Mouse (Mus musculus) limb, embryonic 11.5 days (tissue): ENCODE results near the gene Endov. TPM values are rescaled to one million over a fixed set of nuclear protein-coding genes. Genes with fewer than 3 reads are reported as not detected.
A peak's percentile ranks its signal among the peaks of the same experiment; 100 is the strongest.

ENCODE experiments used
- ATAC-seq: fragments of 200-750 bp; cut with Nextera tagmentation; 2 replicates; pipeline ENCODE4 v1.8.0; 2017; ENCODE audit warnings: low read depth; ENCODE audit not compliant: insufficient number of reproducible peaks, low FRiP score, low TSS enrichment
- DNase-seq: peaks from one replicate; pipeline ENCODE4 v3.0.0-alpha.2; 2015; ENCODE audit warnings: low spot score
- H3K27ac ChIP-seq: fragments of 300-500 bp; sonication (generic); replicated peaks from 2 replicates; pipeline ENCODE4 v1.5.1; 2014; ENCODE audit warnings: low read depth, mild to moderate bottlenecking, low read length
- H3K27me3 ChIP-seq: fragments of 300-500 bp; sonication (generic); 2 replicates; pipeline ENCODE4 v1.6.1; 2014; ENCODE audit warnings: mild to moderate bottlenecking, low read length, mixed read lengths; ENCODE audit not compliant: control insufficient read depth, insufficient read depth
- H3K36me3 ChIP-seq: fragments of 300-500 bp; sonication (generic); 2 replicates; pipeline ENCODE4 v1.6.1; 2014; ENCODE audit warnings: mild to moderate bottlenecking, low read length, moderate library complexity, mixed read lengths; ENCODE audit not compliant: control insufficient read depth, insufficient read depth
- H3K4me1 ChIP-seq: fragments of 300-500 bp; sonication (generic); 2 replicates; pipeline ENCODE4 v1.6.1; 2014; ENCODE audit warnings: low read length, mixed read lengths; ENCODE audit not compliant: control insufficient read depth, insufficient read depth
- H3K4me2 ChIP-seq: fragments of 300-500 bp; sonication (generic); 2 replicates; pipeline ENCODE4 v1.6.1; 2014; ENCODE audit warnings: low read depth, mild to moderate bottlenecking, moderate library complexity; ENCODE audit not compliant: severe bottlenecking
- H3K4me3 ChIP-seq: fragments of 300-500 bp; sonication (generic); 2 replicates; pipeline ENCODE4 v1.5.1; 2014; ENCODE audit warnings: low read depth, low read length
- H3K9ac ChIP-seq: fragments of 300-500 bp; sonication (generic); 2 replicates; pipeline ENCODE4 v1.6.1; 2014; ENCODE audit warnings: mild to moderate bottlenecking, low read length
- H3K9me3 ChIP-seq: fragments of 300-500 bp; sonication (generic); 2 replicates; pipeline ENCODE4 v1.6.1; 2016; ENCODE audit warnings: low read length; ENCODE audit not compliant: control insufficient read depth
- WGBS: fragments of 180-500 bp; shearing (Covaris S2); extraction: QIAGEN DNeasy Blood & Tissue Kit; methylation state at CpG from one replicate; pipeline ENCODE4 v1.1.7; 2014; 5-methylcytosine and 5-hydroxymethylcytosine counted together
- polyA plus RNA-seq: library from polyadenylated mRNA; unstranded; fragments of >200 nt; fragmentation: Nextera tagmentation; extraction: Ambion mirVana; gene quantifications from 2 replicates; pipeline ENCODE4 v1.2.1, GENCODE M21; 2014

The Endov gene
- polyA plus RNA-seq, 1 experiment from 2014 or later: 17.8 TPM

DNA sequence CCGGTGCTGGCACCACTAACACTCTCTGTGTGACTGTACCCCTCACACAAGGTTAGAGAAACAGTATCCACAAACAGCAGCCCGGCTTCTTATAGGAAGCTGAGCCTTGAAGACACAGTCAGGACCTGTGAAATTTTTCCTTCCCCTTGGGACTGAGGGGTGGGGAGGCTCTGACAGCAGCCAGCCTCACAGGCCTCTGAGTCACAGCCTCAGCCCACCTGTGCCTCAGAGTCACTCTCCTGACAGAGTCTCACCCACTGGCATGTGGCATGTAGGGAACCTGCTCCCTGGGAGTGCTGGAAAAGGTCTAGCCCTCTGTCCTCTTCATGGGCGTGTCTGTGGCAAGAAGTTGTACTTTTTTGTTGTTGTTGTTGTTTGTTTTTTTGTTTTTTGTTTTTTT is 60.3 kb downstream of the Endov start:
- Histone ChIP-seq H3K4me1 (peaks cover 22% of the 10 kb centered on the region), H3K4me2 (no peak overlapping the region), H3K36me3 (no peaks in the 10 kb centered on the region), H3K9me3 (no peaks in the 10 kb centered on the region), H3K27ac (no peak overlapping the region), H3K4me3 (no peak overlapping the region), H3K27me3 (peaks cover 51% of the 10 kb centered on the region), H3K9ac (no peak overlapping the region)
- DNase-seq (no peak), ATAC-seq (no peak)
- 54% methylated on average over 3 of the region's 3 CpGs for WGBS

DNA sequence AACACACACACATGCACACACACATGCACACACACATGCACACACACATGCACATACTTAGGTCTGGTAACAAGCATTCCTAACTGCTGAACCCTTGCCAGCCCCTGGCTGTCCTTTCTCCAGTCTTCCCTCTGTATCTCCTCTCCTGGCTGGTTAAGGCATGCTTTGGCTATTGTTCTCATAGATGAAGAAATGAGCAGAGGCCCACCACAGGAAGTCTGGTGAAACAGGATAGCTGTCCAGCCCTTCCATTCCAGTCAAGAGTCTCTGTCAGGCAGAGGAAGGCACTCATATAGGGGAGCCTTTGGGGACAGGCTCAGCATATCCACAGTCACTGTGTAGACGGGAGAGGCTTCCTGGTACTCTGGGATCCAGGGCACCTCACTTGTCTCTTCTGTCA is 61.2 kb downstream of the Endov start:
- WGBS: 64% methylated on average over 1 of the region's 1 CpGs
- Histone ChIP-seq H3K27ac (no peak overlapping the region), H3K4me1 (peaks cover 14% of the 10 kb centered on the region), H3K9ac (no peak overlapping the region), H3K36me3 (no peaks in the 10 kb centered on the region), H3K4me3 (no peak overlapping the region), H3K4me2 (no peak overlapping the region), H3K9me3 (no peaks in the 10 kb centered on the region), H3K27me3 (peaks cover 43% of the 10 kb centered on the region)
- ATAC-seq (no peak), DNase-seq (no peak)

DNA sequence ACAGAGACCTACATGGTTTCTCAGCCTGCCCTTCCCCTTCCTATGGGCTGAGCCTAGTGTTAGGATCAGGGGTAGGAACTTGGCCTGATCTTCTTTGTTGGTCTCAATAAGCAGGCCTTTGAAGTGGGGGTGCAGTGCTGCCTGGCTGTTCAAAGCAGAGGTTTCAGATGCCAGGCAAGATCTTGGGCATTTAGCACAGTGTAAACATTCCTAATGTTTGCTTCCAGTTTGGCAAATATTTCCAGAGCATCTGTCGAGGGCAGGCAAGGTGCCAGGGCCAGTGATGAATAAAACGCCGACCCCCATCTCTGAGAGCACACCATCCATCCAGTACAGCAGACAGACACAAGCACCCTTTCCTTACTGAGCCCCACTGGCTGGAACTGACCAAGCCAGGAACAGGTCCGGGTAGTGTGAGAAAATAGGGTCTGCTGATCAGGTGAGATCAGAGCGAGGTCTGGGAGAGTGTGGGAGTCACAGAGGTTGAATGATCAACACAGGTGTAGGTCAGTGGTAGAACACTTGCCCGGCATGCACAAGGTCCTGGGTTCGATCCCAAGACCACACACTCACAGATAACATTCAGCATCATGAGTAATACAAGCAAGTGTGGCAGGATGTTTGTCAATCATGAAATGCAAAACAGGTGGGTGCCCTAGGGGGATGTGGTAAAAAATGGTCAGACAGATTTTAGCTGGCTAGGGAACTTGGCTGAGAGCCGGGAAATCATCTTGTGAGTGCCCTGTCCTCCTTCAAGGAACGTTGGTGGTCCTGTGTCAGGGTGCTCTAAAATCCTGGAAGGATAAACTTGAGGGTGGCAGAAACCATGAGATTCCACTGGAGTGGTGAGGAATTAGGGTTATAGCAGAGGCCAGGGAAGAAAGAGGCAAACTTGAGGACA is 62.0 kb downstream of the Endov start:
- Histone ChIP-seq H3K9ac (no peak overlapping the region), H3K36me3 (no peaks in the 10 kb centered on the region), H3K4me1 (peaks cover 17% of the 10 kb centered on the region), H3K4me3 (no peak overlapping the region), H3K27me3 (peaks cover 35% of the 10 kb centered on the region), H3K4me2 (no peak overlapping the region), H3K27ac (no peak overlapping the region), H3K9me3 (no peaks in the 10 kb centered on the region)
- DNase-seq (no peak), ATAC-seq (no peak)
- 67% methylated on average over 9 of the region's 9 CpGs for WGBS

DNA sequence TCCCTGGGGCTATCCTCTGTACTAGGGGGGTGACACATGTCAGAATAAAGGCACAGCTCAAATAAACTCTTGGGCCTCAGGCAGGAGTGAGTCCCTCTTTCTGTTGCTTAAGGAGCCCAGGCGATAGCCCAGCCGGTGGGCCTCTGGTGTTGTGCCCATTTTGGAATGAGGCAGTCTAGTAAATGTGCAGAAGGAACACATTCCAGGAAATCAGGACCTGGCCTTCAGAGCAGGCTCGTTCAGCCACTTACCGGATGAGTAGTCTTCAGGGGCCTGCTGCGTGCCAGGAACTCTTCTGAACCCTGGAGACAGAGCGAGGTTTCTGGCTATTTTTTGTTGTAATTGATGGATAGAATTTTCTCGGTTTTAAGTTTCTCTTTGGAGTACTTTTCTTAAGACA is 63.6 kb downstream of the Endov start:
- no peak overlapping the region for H3K27ac ChIP-seq
- no peaks in the 10 kb centered on the region for H3K36me3 ChIP-seq
- H3K27me3 ChIP-seq: peaks cover 20% of the 10 kb centered on the region
- H3K9me3 ChIP-seq: no peaks in the 10 kb centered on the region
- peaks cover 20% of the 10 kb centered on the region for H3K4me1 ChIP-seq
- no peak overlapping the region for H3K4me2 ChIP-seq
- ATAC-seq: no peak
- DNase-seq: no peak
- WGBS: 82% methylated on average over 7 of the region's 7 CpGs
- no peak overlapping the region for H3K9ac ChIP-seq
- no peak overlapping the region for H3K4me3 ChIP-seq

DNA sequence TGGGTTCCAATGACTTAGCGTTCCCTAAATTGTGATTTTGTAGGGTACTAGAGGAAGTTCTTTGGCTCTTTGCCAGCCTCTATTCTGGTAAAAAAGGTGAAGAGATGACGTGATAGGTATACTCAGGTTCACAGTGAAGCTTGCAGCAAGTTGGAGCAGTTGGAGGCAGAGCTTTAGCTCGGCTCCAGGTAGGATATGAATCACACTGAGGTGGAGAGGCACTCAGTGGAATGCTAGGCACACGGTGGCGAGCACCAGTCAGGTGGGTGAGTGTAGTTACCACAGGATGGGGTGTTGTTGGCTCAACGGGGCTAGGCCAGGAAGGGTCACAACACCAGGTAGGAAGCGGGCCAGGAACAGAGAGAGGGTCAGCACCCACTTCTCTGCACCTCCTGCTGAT is 64.0 kb downstream of the Endov start:
- no peak for ATAC-seq
- H3K4me3 ChIP-seq: no peak overlapping the region
- H3K9ac ChIP-seq: no peak overlapping the region
- no peak overlapping the region for H3K4me2 ChIP-seq
- peaks cover 15% of the 10 kb centered on the region for H3K27me3 ChIP-seq
- H3K4me1 ChIP-seq: peaks cover 20% of the 10 kb centered on the region
- WGBS: 84% methylated on average over 7 of the region's 7 CpGs
- H3K9me3 ChIP-seq: no peaks in the 10 kb centered on the region
- no peaks in the 10 kb centered on the region for H3K36me3 ChIP-seq
- no peak for DNase-seq
- no peak overlapping the region for H3K27ac ChIP-seq

DNA sequence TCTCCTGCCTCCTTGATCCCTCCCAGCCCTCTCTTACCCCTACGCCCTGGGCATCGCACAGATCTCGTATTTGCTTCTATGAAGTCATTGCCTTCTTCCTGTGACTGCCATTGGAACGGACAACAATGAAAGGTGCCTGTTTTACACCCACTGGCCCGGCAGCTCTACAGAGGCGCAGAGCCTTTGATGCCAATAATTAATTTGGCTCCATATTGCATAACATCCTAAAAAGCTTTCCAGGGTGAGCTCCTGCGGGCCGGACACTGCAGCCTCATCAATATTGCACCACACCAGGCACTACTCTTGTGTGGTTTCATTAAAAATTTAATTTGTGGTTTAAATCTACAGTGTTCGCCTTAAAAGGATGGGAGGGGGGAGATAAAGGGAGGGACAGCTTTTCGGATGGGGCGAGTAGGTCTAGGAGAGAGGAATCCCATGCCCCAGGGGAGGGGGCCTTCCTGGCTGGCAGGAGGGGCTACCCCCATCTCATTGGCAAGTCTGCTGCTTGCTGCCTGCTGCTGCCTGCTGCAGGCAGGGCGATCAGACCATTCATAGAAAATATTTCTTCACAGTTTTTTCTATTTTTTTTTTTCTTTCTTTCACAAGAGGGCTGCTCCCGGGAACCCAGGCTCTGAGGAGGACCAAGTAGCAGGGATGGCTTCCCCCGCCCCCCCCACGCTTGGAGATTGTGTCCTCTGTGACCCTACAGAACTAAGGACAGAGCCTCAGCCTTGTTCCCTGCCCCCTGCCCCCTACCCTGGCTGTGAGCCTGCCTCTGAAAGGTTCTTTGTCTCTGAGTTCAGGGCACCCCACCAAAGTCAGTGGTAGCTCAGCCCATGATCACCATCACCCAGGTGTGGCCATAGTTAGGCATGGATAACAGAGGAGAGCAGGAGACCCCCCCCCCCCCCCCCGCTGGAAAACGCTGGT is 67.1 kb downstream of the Endov start:
- Histone ChIP-seq H3K27me3 (0 out of 2 replicates have a peak, but pooled peaks cover 6% of the 10 kb centered on the region), H3K4me1 (peaks cover 17% of the 10 kb centered on the region), H3K9me3 (no peaks in the 10 kb centered on the region), H3K36me3 (no peaks in the 10 kb centered on the region), H3K4me3 (peak overlapping the region; percentile 8), H3K4me2 (peak overlapping the region; percentile 33; the same call in 1 of the 2 replicates), H3K27ac (peak overlapping the region; percentile 62), H3K9ac (peak overlapping the region; percentile 30)
- WGBS: 33% methylated on average over 15 of the region's 17 CpGs
- DNase-seq: peak; percentile 45
- peak; percentile 56 for ATAC-seq

DNA sequence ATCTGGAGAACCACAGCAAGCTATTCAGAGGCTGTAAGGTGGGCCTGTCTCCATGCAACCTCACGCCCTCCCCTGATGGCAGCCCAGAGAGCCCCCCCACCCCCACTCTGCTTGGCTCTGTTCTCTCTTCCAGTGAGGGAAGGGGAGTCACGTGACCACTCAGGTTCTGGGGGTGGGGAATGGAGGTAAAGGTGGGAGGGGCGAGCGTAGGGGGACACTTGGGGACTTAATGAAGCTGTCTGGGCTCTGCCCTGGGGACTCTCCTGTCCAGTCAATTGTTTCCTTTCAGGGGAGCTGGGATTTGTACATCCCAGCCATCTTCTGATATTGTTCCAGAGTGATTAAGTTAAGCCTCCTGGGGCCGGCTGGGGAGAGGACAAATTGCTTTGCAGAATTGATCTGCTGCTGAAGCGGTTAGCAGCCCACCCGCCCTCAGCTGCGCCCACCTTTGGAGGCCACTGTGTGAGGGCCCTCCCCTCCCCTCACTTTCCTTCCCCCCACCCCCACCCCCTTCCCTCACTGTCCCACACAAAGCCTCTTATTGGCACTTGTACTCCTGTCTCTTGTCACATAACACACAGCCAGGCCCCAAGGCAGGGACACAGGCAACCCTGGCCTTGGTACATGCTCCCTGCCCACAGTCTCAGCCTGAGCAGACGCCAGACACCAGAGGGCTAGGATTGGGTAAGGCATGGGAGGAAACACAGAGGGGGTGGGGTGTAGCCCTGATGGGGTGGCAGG is 67.9 kb downstream of the Endov start:
- 0 out of 2 replicates have a peak, but pooled peaks cover 8% of the 10 kb centered on the region for H3K27me3 ChIP-seq

More for the DNA sequence above, 67.9 kb downstream of the Endov start:
- DNase-seq: peak; percentile 71
- Histone ChIP-seq H3K9me3 (no peaks in the 10 kb centered on the region), H3K36me3 (no peaks in the 10 kb centered on the region), H3K4me1 (peaks cover 17% of the 10 kb centered on the region), H3K27ac (peak overlapping the region; percentile 62), H3K4me2 (peak overlapping the region; percentile 33; the same call in 1 of the 2 replicates), H3K4me3 (peak overlapping the region; percentile 8), H3K9ac (peak overlapping the region; percentile 30; the same call in 1 of the 2 replicates)
- ATAC-seq: peak; percentile 75
- 9% methylated on average over 7 of the region's 9 CpGs for WGBS
